Mouse (Mus musculus) embryonic facial prominence, embryonic 14.5 days (tissue): ENCODE measurements around the gene Cdk12. TPM values are rescaled to one million over a fixed set of nuclear protein-coding genes. Genes with fewer than 3 reads are reported as not detected.
A peak's percentile ranks its signal among the peaks of the same experiment; 100 is the strongest.
"Not testable (repeated sequence)": the region's sequence is repeated elsewhere in the genome, so short reads cannot be mapped to it uniquely, and the experiment has no call there.

ENCODE experiments used
- ATAC-seq: fragments of 200-750 bp; cut with Nextera tagmentation; 2 replicates; pipeline ENCODE4 v1.8.0; 2017; ENCODE audit warnings: low read depth, moderate number of reproducible peaks, moderate TSS enrichment
- DNase-seq: peaks from one replicate; pipeline ENCODE4 v3.0.0-alpha.2; 2015; ENCODE audit warnings: low spot score
- H3K27ac ChIP-seq: fragments of 300-500 bp; sonication (generic); replicated peaks from 2 replicates; pipeline ENCODE4 v1.5.1; 2014; ENCODE audit warnings: low read depth, mild to moderate bottlenecking, low read length, moderate library complexity
- H3K27me3 ChIP-seq: fragments of 300-500 bp; sonication (generic); replicated peaks from 2 replicates; pipeline ENCODE4 v1.6.1; 2014; ENCODE audit warnings: low read length; ENCODE audit not compliant: control insufficient read depth, insufficient read depth
- H3K36me3 ChIP-seq: fragments of 300-500 bp; sonication (generic); 2 replicates; pipeline ENCODE4 v1.6.1; 2014; ENCODE audit warnings: low read length, mixed read lengths; ENCODE audit not compliant: control insufficient read depth, insufficient read depth
- H3K4me1 ChIP-seq: fragments of 300-500 bp; sonication (generic); 2 replicates; pipeline ENCODE4 v1.6.1; 2014; ENCODE audit warnings: antibody characterized with exemption, low read length; ENCODE audit not compliant: control insufficient read depth, insufficient read depth
- H3K4me2 ChIP-seq: fragments of 300-500 bp; sonication (generic); 2 replicates; pipeline ENCODE4 v1.6.1; 2014; ENCODE audit warnings: low read depth, mild to moderate bottlenecking, low read length, moderate library complexity, mixed read lengths
- H3K4me3 ChIP-seq: fragments of 300-500 bp; sonication (generic); 2 replicates; pipeline ENCODE4 v1.5.1; 2014; ENCODE audit warnings: low read depth, mild to moderate bottlenecking, low read length
- H3K9ac ChIP-seq: fragments of 300-500 bp; sonication (generic); 2 replicates; pipeline ENCODE4 v1.6.1; 2014; ENCODE audit warnings: low read depth, mild to moderate bottlenecking, low read length, moderate library complexity, mixed read lengths
- H3K9me3 ChIP-seq: fragments of 300-500 bp; sonication (generic); 2 replicates; pipeline ENCODE4 v1.6.1; 2016; ENCODE audit warnings: low read length; ENCODE audit not compliant: control insufficient read depth
- WGBS: fragments of 180-500 bp; shearing (Covaris S2); extraction: QIAGEN DNeasy Blood & Tissue Kit; methylation state at CpG from one replicate; pipeline ENCODE4 v1.1.7; 2014; 5-methylcytosine and 5-hydroxymethylcytosine counted together
- polyA plus RNA-seq: library from polyadenylated mRNA; unstranded; fragments of >200 nt; fragmentation: Nextera tagmentation; extraction: Ambion mirVana; gene quantifications from 2 replicates; pipeline ENCODE4 v1.2.1, GENCODE M21; 2014

Gene Cdk12
- polyA plus RNA-seq: 9.8 and 11.1 TPM in 2 replicates

DNA sequence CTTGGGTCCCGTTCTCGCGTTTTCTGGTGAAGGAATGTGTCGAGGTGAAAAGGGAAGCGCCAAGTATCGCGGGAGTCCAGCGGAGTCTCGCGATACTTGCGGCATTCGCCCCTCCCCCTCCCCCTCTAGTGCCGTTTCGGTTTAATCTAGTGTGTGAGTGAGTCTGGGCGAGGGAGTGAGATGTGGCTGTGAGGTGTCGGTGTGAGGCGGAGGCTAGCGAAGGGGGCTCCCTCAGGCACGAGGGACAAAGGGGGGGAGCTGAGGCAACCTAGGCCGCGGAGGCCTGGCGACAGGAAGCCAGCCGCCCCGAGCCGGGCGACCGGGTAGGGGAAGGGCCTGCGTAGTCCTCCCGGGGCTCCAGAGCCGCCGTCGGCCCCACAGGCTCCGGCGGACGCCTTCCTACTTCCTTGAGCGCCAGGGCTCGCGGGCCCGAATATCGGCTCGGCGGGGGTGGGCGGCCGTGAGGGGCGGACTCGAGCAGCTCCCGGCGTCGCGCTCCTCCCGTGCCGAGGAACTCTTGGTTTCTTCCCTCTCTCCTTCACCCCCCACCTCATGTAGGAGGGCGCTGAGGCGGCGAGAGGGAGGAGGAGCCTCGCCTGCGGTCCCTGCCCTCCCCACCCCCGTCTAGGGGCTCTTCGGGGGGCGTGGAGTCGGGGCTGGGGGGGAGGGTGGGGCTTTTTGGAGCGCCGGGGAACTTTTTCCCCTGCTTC lies at the start of gene Cdk12:
TSS of gene Cdk12 (plus strand) at position 419 of the 710 bp plus-strand sequence.
- peak; percentile 92 for ATAC-seq
- Histone ChIP-seq H3K4me2 (peak within 1 kb of the TSS; percentile 87), H3K9ac (peak within 1 kb of the TSS; percentile 98), H3K36me3 (peaks cover 4% of the 10 kb centered on the region; the same call in 1 of the 2 replicates), H3K9me3 (no peaks in the 10 kb centered on the region), H3K4me1 (peaks cover 10% of the 10 kb centered on the region), H3K4me3 (peak within 1 kb of the TSS; percentile 79), H3K27me3 (no peaks in the 10 kb centered on the region), H3K27ac (peak within 1 kb of the TSS; percentile 100)
- peak; percentile 99 for DNase-seq
- under 1% methylated on average over 25 of the region's 63 CpGs for whole genome bisulfite sequencing

DNA sequence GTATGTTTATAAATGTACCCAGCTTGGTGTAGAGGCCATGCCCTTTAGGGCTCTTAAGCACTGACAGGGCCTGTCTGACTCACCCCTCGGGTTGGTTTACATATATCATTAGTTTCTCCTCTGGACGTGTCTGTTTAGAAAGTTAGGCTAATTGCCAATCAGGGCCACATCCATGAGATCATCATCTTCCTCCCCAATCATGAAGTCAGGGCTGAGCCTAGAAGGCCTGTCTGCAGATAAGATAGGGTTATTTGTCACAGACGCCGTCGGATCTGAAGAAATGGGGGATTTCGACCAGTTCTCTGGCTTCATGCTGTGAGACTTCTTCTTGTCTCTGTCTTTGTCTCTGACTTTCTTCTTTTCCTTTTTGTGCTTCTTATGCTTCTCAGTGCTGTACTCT lies 47.8 kb upstream of the Cdk12 start:
- H3K9ac ChIP-seq: no peak overlapping the region
- H3K27ac ChIP-seq: no peak overlapping the region
- no peaks in the 10 kb centered on the region for H3K27me3 ChIP-seq
- no peaks in the 10 kb centered on the region for H3K4me1 ChIP-seq
- DNase-seq (no peak), ATAC-seq (no peak)
- H3K9me3 ChIP-seq: no peaks in the 10 kb centered on the region
- peaks cover 58% of the 10 kb centered on the region for H3K36me3 ChIP-seq
- 84% methylated on average over 6 of the region's 6 CpGs for WGBS
- no peak overlapping the region for H3K4me3 ChIP-seq
- no peak overlapping the region for H3K4me2 ChIP-seq

DNA sequence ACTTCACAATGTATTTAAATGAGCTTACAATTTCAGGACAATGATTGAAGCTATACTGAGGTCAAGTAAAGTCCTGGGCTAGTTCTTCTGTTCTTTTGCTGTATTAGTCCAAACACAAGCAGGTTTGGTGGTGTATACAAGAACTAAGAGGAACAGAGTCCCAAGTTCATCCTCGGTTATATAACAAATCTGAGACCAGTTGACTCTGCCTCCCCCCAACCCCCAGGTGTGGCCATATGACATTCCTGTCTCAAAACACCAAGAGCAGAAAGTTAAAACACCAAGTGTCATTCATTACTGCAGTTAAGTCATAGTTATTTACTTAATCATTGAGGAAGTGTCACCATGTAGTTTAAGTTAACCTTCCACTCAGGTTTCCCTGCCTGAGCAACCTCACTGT lies 34.5 kb upstream of the Cdk12 start:
- no peak for DNase-seq
- H3K27me3 ChIP-seq: no peaks in the 10 kb centered on the region
- H3K4me2 ChIP-seq: no peak overlapping the region
- peaks cover 89% of the 10 kb centered on the region for H3K36me3 ChIP-seq
- H3K27ac ChIP-seq: no peak overlapping the region
- no peak overlapping the region for H3K9ac ChIP-seq
- no peaks in the 10 kb centered on the region for H3K9me3 ChIP-seq
- no peaks in the 10 kb centered on the region for H3K4me1 ChIP-seq
- H3K4me3 ChIP-seq: no peak overlapping the region
- ATAC-seq: no peak
- 100% methylated on average over 1 of the region's 1 CpGs for WGBS

DNA sequence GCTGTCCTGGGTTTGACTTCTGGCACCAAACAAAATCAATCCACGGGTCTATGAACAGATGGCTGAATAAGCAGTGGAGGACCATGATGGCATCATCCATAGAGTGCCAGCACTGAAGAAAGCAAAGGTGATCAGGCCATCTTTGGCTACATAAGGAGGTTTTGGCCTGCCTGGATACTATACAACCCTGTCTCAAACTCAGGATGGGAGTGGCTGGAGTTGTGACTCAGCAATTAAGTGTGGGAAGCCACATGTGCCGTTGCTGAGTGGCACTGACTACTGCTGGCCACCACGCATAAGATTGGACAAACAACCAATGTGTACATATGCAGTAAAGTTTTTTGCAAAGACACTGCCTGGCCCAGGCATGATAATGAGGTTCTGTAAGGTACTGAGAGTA lies 20.7 kb upstream of the Cdk12 start:
- not testable (repeated sequence) for H3K4me2 ChIP-seq, ATAC-seq, H3K9me3 ChIP-seq, H3K9ac ChIP-seq, H3K27ac ChIP-seq, H3K4me3 ChIP-seq, DNase-seq, H3K27me3 ChIP-seq, H3K4me1 ChIP-seq
- 100% methylated on average over 2 of the region's 3 CpGs for WGBS
- peaks cover 92% of the 10 kb centered on the region for H3K36me3 ChIP-seq

DNA sequence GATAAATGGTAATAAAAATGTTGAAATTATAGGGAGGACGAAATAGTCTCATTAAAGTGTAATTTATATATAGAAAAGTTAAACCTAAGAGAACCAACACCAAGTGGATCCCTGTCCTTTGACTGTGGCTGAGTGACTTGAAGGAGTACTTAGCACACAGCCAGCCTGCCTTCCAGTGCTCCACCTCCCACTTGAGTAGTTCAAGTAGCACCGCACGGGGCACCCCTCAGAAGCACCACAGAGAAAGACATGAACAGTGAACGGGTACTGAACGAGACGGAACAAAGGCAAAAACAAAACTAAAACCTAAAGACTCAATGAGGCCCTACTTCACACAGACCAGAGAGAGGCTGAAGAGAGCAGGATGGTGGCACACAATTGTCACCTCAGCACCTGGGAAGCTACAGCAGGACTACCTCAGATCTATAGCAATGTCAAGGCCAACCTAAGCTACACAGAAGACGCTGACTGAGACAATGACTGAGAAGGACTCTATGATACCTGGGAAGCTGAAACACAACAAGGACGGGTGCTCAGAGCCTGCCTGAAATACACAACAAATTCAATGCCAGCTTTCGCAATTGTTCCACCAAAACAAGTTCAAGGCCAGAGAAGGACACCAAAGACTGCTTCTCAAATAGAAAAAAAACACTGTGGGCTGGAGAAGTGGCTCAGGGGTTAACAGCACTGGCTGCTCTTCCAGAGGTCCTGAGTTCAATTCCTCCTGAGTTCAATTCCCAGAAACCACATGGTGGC lies 15.0 kb upstream of the Cdk12 start:
- Histone ChIP-seq H3K27ac (no peak overlapping the region), H3K36me3 (peaks cover 70% of the 10 kb centered on the region), H3K4me1 (peaks cover 6% of the 10 kb centered on the region; the same call in 1 of the 2 replicates), H3K9me3 (no peaks in the 10 kb centered on the region), H3K4me2 (no peak overlapping the region), H3K27me3 (no peaks in the 10 kb centered on the region), H3K9ac (no peak overlapping the region), H3K4me3 (no peak overlapping the region)
- 89% methylated on average over 9 of the region's 9 CpGs for WGBS
- DNase-seq (no peak), ATAC-seq (no peak)

DNA sequence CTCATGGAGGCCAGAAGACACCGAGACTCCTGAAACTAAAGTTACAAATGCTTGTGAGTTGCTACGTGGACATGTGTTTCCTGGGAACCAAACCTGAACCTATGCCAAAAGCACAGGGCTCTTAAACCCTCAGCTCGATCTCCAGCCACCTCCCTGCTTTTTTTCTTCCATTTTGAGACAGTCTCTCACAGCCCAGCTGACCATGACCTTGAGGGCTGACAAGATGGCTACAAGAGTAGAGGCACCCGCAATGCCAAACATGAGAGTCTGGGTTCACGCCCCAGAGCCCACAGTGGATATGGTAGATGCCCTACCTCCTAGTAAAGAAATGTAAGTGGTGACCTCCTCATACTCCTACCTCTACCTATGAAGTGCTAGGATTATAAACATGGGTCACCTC lies 12.0 kb upstream of the Cdk12 start:
- Histone ChIP-seq H3K4me3 (no peak overlapping the region), H3K27ac (no peak overlapping the region), H3K36me3 (peaks cover 40% of the 10 kb centered on the region), H3K4me2 (no peak overlapping the region), H3K27me3 (no peaks in the 10 kb centered on the region), H3K9me3 (no peaks in the 10 kb centered on the region), H3K4me1 (peaks cover 9% of the 10 kb centered on the region; the same call in 1 of the 2 replicates), H3K9ac (no peak overlapping the region)
- DNase-seq: no peak
- 87% methylated on average over 5 of the region's 5 CpGs for WGBS
- ATAC-seq: no peak

DNA sequence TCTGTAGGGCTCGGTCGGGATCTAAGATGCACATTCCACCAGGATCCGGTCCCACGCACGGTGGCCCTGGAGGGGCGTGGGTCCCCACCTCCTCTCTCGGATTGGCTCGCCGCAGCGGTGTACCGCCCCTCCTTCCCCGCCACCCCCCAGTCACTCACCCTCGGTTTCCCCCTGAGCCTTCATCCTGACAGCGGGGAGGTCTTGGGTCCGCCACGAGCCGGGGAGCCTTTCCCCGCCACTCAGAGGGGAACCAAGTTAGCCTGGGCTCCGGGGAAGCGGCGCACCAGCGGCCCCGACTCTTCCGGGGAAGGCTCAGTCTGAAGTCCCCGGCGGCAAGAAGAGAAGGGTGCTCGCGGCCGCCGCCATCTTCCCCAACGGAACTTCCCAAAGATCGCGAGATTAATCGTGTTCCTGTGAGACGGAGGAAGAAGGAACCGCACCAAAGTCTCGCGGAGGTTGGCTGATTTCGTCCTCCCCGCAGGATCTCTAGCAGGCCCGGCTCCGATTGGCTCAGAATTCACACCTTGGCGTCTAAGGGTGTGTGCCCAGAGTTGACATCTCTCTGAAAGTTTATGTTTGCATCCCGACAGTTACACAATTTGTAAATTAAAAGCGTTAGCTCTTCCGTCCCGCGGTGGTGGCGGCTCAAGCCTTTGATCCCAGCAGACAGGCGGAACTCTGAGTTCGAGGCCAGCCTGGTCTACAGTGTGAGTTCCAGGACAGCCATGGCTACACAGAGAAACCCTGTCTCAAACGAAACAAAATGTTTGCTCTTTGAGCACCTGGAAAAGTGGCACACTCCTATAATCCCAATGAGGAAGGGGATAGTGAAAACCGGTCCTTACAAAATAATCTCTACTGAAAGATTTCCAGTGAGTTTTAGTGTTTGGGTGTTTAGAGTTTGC lies 9.7 kb upstream of the Cdk12 start, which contains the start of gene Med1:
TSS of gene Med1 (minus strand) at position 393 of the 905 bp plus-strand sequence.
- H3K9ac ChIP-seq: peak within 1 kb of the TSS; percentile 93
- H3K9me3 ChIP-seq: no peaks in the 10 kb centered on the region
- no peaks in the 10 kb centered on the region for H3K27me3 ChIP-seq
- peak within 1 kb of the TSS; percentile 94 for H3K27ac ChIP-seq
- peak; percentile 98 for ATAC-seq
- WGBS: 1% methylated on average over 38 of the region's 53 CpGs
- peaks cover 9% of the 10 kb centered on the region; the same call in 1 of the 2 replicates for H3K4me1 ChIP-seq
- peak within 1 kb of the TSS; percentile 62 for H3K4me2 ChIP-seq
- peak; percentile 99 for DNase-seq
- peak within 1 kb of the TSS; percentile 87 for H3K4me3 ChIP-seq
- peaks cover 20% of the 10 kb centered on the region for H3K36me3 ChIP-seq
